Mouse (Mus musculus) T-cell, adult 2 months (primary cell): Measurements from ENCODE around the gene Dpp4.

Experiments
- DNase-seq: peaks from one replicate; pipeline ENCODE4 v3.0.0; 2022; ENCODE audit warnings: low spot score

Gene Dpp4

DNA sequence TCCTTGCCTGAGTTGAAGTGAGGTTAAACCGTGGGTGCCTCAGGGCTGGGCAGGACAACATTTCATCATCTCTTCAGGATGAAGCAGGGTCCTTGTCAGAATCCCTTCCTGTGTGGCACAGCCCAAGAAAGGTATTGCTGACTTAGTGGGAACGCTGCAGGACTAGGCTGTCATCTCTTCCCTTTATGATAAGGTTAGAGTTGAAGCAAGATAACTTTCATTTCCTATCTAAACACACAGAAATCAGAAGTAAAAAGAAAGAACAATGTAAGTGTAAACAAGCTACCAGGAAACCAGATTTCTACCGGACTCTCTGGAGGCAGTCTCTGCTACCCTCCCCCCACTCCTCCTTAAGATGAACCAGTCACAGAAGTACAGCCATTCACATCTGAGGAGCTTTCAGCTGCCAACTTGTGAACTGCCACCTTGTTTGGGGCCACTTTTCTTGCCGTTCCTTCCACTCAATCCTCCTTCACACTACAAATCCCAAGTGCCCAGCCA lies 3.3 kb downstream of the Dpp4 start:
- DNase-seq: peak; percentile 50

DNA sequence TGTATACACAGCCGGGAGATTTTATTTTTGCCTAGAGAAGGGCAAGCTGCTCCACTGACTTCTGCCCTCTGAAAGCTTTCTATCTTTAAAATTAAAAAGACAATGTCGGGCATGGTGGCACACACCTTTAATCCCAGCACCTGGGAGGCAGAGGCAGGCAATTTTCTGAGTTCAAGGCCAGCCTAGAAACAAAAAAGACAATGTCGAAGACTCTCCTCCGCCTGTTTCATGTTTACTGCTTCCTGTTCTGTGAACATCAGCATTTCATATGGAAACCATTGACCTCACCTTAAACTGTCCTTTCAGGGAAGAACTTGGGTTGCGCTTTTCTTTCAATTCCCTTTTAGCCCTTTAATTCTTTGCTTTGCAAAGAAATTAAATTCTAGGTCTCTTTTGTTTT lies 3.8 kb downstream of the Dpp4 start:
- DNase-seq: no peak

DNA sequence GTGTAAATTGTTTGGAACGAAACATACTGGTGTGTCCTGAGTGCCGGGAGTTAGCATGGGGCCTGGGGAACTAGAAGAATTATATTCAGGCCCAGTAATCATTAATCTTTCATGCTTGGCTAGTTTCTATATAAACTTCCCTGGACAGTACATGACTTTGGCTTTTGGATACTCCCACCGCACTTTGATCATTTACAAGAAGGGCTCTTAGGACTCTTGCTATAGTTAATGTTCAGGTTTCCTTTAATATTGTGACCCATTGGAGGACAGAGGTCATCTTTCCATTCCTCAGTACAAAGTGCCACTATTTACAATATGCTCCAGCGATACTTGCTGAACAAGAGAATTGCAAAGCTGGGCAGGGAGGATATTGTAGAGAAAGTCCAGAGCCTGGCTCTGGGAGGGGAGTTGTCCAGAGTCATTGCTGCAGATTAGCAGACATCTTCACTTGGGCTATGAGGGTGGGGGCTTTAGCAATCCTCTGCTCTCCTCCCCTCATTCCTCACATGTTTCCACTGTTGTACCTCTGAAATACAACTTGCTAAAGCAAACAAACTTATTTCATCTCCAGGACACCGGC lies 8.4 kb downstream of the Dpp4 start:
- DNase-seq: no peak

DNA sequence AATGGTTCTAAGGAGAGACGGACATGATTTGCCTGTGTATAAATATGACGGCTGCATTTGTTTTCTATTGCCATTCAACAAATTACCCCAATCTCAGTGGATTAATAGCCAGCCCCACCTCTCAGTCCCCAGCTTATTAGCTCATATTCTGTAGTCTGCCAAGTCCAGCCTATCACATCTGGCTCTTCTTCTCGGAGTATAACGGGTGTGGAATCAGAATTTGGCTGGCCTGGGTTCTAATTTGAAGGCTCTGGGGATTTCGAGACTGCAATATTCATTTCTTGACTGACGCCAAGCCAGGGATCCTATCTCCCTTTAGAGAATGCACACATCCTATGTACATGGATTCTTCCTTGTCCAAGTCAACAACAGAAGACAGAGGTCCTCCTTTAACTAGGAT lies 11.0 kb downstream of the Dpp4 start:
- DNase-seq: no peak

DNA sequence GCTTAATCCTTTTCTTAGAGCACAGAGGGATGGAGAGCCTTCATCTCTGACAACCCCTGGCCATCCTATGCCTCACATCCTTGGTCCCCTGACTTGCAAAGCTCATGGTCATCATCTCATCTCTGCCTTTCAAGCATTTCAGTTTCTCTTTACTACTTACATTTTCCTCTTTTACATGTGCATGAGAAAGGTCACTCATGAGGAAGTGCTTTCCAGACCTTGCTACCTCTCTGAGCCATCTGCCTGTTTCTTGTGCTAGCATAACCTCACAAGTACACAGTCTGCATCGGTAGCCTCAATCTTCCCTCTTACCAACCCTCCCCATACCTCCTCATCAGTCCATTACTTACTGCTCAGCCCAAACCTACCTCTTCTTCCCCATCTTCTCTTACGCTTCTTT lies 12.2 kb downstream of the Dpp4 start:
- DNase-seq: no peak

DNA sequence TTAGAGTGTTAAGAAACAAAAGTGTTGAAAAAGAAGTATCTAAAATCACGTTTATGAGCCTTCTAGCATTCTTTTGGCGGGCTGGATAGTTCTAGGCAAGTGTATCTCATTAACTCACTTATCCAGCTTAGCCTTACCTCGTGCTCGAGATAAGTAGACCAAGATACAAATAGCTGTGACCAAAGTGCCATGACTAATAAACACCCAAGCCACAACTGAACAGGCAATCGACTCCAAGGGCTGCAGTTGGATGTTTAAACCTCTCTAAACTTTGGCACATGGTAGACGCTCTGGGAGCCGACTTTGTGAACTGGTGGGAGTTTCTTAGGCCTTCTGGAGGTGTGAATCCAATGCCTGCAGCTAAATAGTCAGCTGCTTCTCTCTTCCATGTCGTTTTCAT lies 12.7 kb downstream of the Dpp4 start:
- no peak for DNase-seq

DNA sequence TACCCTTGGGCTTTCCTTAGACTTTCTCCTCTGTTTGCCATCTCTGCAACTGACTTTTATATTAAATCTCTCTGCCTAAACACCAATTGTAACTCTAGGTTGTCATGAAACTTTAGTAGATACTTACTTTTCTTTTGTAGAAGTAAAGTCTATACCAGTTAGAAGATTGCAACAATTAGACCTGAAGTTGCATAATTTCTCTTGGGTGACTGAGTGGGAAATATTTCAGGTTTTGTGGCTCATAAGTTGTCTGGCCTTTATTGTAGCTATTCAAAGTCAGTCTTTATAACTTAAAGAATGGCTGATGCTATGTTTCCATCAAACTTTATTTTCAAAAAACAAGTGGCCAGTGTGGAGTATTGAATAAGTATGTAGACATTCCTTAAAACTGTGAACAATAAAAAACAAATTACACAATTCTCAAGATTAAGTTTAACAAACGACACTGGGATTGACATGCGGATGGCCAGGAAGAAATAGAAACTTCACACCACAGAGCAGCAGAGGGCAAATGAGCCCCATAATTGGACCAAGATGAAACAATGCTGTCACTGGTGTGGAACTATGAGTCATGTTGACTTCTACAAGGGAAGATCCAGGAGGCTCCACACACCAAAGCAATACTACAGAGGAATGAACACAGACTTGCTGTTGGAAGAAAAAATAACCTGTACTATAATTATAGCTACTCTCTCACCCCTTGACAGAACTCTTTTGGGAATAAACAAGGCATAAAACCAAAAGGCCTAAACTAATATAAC lies 13.7 kb downstream of the Dpp4 start:
- no peak for DNase-seq

DNA sequence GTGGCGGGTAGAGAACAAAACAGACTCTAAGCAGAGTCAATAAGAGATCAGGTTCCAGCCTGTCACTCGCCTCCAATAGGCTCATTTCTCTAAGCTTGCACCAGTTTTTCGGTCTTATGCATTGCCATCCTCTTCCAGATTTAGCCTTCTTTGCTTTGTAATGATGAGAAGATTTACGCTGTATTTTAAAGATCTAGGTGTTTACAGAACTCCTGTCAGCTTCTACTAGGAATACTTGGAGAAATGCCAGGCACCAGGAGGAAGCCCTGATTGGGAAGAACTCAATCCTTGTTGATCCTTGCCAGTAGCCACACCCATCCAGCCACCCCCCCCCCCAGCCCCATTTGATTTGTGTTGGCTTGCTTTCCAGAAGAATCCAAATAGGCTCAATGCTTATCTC lies 14.4 kb downstream of the Dpp4 start:
- no peak for DNase-seq

DNA sequence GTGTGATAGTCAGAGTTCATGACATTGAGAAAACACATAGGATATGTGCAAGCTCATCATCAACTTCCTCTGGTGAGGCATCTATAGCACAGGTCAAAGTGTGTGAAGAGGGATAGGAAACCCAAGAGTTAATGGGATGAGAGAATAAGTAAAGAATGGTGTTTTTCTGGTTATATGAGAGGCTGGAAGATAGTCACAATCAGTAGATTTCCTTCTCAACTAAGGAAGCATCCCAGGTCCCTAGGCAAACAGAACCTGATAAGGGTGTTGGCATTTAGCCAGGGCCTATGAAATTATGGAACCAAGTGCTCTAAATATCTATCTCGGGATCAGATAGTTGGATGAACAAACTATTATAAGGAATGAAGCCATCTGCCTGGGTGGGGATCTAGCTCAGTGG lies 15.2 kb downstream of the Dpp4 start:
- DNase-seq: no peak

DNA sequence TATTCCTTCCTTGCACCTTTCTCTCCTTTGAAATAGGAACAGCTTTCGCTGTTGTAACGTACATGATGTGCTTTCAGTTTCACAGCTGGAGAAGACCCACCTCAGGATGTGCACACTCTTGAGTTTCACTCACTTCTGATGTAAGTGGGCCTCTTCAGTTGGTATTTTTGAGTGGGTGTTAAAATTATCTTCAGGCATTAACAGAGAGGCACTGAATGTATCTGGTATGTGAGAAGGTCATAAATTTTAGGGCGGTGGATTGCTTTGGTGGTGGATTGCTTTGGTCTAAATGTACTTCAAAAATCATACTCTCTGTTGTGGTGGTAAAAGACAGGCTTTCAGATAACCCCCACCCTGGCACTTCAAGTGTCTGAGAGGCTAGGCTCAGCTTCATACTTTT lies 17.2 kb downstream of the Dpp4 start:
- DNase-seq: peak; percentile 64

DNA sequence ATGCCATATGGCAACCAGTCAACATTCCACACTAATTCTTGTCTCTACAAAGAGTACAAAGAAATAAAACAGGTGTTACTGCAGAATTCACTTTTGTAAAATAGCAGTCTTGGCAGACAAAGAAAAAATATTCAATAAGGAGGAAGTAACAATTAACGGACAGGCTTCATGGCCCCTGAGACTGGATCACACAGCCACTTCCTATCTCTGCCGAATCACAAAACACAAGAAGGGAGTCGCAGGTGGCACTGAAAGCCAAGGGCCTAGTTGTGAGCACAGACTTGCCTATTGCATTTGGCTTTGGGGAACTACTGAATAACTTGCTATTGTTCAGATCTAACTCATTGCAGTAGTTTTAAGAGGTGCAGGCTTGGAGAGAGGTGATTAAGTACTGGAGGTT lies 19.9 kb downstream of the Dpp4 start:
- peak; percentile 14 for DNase-seq

DNA sequence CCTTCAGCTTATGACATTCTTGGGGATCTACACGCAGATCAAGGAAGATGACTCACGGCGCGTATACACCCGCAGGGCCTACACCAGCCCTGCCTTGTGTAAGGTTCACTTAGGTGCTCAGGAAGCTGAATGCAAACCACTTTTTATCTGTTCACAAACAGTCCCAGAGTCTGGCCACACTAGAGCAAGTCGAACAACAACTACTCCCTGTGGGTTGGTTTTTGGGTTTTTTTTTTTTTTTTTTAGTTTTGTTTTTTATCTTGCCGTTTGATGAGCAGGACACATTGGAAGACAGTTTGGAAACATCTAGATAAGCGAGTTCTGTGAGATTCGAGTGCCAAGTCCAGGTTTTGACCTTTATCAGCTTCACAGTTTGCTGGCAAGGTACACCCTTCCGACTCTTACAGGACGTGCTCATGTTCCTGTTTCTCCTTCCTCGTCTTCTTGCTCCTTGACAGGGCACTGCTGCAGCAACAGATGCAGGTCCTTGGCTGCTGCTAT lies 21.0 kb downstream of the Dpp4 start:
- DNase-seq: peak; percentile 82

DNA sequence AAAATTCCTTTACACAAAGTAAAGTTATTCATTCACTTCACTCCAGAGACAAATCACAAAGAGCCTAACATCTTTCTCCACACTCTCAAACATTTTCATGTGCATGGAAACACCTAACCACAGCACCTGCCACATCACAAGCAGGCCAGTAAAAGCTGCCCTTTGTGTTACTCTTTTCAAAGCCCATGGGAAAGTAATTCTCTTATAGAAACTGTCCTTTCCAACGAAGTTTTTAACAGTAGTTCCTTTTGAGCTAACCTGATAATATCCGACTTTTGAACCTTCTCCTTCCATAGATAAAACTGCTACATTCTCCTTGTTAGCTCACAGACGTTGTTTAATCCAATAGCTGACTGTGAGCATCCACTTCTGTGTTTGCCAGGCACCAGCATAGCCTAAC lies 21.7 kb downstream of the Dpp4 start:
- peak; percentile 64 for DNase-seq

DNA sequence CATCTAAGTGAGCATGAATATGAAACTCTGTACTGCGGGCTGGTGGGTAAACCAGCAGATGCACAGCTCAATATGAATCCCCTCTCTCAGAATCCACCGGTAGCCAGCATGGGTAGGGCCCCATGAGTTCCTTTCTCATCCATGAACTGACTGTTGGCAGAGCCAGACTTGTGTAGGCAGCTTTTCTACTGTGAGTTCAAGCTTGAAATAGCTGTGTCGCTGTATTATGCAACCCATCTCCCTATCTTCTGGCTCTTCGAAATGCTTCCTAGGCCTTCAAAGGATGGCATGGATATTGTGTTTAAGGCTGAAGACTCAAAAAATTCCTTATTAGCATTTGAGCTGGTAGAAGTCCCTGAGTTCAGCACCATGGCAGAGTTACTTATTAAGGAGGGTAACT lies 23.2 kb downstream of the Dpp4 start:
- DNase-seq: no peak

DNA sequence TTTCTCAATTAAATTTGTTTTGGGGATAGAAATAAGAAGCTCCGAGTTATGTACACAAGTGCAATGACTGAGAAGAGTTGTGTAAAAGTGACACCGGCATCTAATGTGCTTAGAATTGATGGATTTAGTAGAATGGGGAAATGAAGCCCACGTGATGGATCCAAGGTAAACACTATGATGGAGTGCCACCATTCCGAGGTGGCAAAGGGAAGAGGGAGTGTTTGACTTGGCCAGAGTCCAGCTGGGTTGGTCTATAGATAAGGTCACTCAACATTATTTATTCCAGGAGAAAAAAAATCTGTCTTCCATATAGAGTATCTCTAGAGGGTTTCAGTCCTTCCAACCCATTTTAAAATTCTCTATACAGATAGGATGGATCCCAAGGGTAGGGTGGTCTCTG lies 28.8 kb downstream of the Dpp4 start:
- no peak for DNase-seq

DNA sequence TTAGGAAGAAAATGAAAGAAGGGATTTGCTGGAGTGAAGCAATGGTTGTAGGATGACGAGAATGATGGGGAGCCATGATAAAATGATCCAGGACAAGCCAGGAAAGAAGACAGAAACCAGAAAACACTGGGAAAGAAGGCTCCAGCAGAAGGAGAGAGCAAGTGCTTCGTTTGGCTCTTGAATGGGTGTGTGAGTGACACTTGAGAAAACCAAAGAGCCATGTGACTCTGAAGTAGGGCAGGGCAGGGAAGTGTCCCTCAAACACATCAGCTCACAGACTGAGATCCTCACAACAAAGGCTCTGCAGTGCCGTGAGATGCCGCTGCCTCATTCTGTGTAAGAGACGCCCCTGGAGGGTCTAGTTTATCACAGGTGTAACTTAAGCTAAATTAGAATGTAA lies 29.6 kb downstream of the Dpp4 start:
- no peak for DNase-seq

DNA sequence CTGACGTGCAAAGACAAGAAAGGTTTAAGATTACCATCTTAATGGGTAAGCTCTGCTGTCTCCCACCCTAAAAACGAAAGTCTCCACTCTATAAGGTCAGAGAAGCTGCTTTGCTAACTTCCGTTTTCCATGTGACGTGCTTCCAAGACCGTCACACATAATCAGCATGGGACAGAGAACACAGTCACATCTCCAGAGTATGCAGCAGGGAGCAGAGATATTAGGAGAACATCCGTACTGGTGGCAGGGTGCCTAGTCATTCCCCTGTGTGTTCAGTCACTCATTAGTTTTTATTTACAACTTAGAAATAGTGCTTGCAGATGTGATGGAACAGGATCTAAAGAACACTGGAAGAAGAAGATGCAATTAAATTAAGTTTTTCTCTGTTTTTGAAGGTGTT lies 30.3 kb downstream of the Dpp4 start:
- DNase-seq: no peak

DNA sequence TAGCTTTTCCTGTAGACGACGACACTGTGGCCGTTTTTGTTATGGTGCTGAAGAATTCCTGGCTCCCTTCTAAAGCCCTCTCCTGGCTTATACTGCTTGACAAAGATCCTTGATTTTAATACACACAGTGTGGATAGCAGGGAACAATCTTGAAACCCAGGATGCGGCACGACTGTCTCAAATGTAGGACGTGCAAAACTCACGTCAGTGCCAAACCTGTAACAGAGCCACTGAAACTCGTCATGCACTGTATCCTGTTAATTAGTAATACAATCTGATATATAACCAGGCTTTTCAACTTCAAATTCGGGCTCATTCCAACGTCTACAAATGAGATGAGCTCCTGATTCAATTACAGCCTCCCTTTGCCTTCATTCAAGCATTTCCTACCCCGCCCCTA lies 38.3 kb downstream of the Dpp4 start:
- DNase-seq: no peak

DNA sequence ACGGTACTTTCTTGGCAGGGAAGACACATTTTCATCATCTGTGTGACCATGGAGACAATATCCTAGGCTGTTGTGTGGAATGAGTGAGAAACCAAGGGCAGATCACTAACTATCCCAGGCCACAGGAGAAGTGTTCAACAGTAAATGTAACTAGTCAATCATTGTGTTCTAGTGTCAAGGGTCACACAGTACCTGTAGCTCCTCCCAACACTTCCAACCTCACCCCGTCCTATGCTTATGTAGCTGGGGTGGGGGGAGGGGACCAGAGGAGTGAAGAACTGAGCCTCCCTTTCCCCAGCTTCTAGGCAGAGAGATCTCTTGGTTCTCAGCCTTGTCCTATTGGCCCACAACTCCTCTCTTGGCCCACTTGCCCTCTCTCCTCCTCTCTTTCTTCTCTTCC lies 42.0 kb downstream of the Dpp4 start:
- DNase-seq: no peak

DNA sequence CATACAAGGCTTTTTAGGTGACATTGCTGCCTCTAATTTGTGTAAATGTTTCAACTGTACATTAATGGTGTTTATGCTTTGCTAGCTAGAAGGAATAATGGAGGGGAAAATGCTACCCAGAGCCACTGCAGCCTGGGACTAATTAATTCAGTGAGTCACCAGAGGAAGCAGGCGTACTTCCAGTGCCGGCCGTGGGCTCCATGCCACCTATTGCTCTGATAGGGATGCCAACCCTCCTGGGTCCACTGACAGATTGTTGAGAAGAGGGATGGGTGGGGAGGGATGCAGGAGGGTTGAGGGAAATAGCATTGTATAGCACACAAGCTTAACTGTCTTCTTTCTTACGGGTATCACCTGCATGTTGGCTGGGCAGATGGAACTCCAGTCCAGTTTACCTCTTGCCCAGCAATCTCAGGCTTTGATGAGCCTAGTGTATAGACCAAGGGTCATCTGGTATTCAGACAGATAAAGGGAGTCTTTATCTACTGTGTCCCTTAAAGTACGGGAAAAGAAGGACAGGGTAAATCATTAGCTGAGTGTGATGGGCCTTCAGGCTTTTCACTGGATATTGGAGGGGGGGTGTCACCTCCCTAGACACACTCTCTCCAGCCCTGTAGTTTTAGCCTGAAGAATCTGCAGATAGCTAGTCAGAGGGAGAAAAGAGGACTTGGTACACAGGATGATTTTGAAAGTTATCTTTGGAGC lies 43.5 kb downstream of the Dpp4 start:
- DNase-seq: no peak

DNA sequence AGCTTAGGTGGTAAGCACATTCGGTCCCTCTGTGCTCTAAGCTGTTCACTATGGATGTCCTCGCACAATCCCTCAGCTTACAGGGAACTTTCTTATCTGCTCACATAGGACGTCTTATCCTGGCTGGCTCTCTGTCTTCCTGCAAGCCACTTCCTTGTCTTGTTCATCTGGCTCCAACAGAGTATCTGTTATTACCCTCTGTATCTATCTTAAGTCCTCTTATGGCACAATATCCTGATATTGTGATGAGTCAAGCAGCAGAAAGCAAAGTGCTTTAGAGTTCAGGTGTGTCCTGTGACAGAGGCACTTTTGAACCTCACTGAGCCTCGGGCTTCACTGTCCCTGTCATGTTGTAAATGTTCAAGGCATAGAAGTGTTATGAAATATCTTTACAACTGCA lies 48.4 kb downstream of the Dpp4 start:
- DNase-seq: no peak

DNA sequence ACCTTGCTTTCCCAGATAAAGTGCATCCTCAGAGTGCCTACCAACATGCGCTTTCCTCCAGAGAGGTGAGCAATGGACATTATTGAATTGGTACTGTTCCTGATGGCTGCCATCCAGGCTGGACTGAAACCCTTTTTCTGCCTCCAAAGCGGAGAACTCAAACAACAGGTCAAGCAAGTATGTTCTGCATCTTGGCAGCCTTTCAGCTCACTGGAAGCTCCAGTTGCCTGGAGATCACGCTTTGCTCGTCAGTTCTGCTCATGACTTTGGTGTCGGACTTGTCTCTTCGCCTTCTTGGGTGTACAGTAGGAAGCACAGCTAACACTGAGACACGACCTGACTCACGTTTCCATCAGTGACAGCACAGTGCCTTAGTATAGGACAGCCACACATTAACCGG lies 49.8 kb downstream of the Dpp4 start:
- no peak for DNase-seq

DNA sequence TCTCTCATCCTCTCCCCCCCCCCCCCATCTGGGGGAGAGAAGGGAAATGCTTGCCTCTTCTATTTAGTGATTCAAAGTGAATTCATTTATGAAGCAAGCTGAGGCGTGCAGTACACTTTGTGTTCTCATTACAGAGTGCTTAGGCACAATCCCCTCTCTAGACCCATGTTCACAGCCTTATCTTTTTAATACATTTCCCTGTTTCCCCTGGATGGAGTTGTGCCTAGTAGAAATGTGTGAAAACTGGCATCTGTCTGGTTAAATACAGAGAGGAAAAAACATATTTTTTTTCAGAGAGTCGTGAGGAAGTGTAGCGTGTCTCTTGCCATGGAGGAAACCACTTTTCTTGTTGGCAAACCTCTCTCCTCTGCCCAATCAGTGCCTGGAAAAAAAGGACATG lies 50.5 kb downstream of the Dpp4 start:
- no peak for DNase-seq
